Mouse (Mus musculus) CH12.LX (cell line): ENCODE measurements at regions not wholly inside any gene's neighbourhood (a gene's known extent, or its start where the extent isn't known, plus 50 kb on each side); places are given as distances from the start of the nearest gene placed in this dataset.

Experiments used
- DNase-seq: peaks from one replicate; pipeline ENCODE4 v3.0.0-alpha.2; 2013; ENCODE audit errors: extremely low read depth
- H3K27ac ChIP-seq: 2 replicates; pipeline ENCODE4 v1.5.1; 2012; ENCODE audit warnings: low read depth, mild to moderate bottlenecking, control low read depth, moderate library complexity; ENCODE audit not compliant: insufficient read depth
- H3K27me3 ChIP-seq: replicated peaks from 2 replicates; pipeline ENCODE3; 2012; ENCODE audit warnings: inconsistent platforms
- H3K36me3 ChIP-seq, 2 experiments: replicated peaks in 1 of 2; 2 replicates each; pipeline versions ENCODE3 to v1.6.1; 2012; ENCODE audit warnings: inconsistent platforms in 1 of 2, low read length in 1 of 2, mild to moderate bottlenecking in 1 of 2, mixed read lengths in 1 of 2, moderate library complexity in 1 of 2; ENCODE audit not compliant: control insufficient read depth in 1 of 2, insufficient read depth in 1 of 2
- H3K4me1 ChIP-seq, 2 experiments: 2 replicates each; pipeline ENCODE4 v1.6.1; 2012; ENCODE audit warnings: inconsistent platforms in 1 of 2, moderate library complexity in 1 of 2; ENCODE audit not compliant: insufficient read depth in 2 of 2, control insufficient read depth in 1 of 2
- H3K4me2 ChIP-seq: 2 replicates; pipeline ENCODE4 v1.6.1; 2012; ENCODE audit warnings: low read depth, mild to moderate bottlenecking, control low read depth; ENCODE audit not compliant: poor library complexity, insufficient read depth, severe bottlenecking
- H3K4me3 ChIP-seq, 3 experiments: fragments of 150-350 bp in 1 of 3; sonication (generic) in 1 of 3; replicated peaks in 1 of 3; 2 replicates each; pipeline versions ENCODE3 to v1.5.1; 2011 to 2012; ENCODE audit warnings: low read depth in 2 of 3, low read length in 2 of 3, mild to moderate bottlenecking in 2 of 3, moderate library complexity in 2 of 3, control low read depth in 1 of 3, improper control_type of control experiment in 1 of 3, inconsistent platforms in 1 of 3, mixed read lengths in 1 of 3; ENCODE audit not compliant: poor library complexity in 1 of 3
- H3K79me2 ChIP-seq: replicated peaks from 2 replicates; pipeline ENCODE4 v1.6.1; 2012; ENCODE audit warnings: mild to moderate bottlenecking, moderate library complexity; ENCODE audit not compliant: control insufficient read depth, poor library complexity, insufficient read depth, severe bottlenecking; ENCODE audit errors: extremely low read depth
- H3K9ac ChIP-seq: 2 replicates; pipeline ENCODE4 v1.6.1; 2012; ENCODE audit warnings: low read depth, mild to moderate bottlenecking, control low read depth, moderate library complexity; ENCODE audit not compliant: insufficient read depth
- H3K9me3 ChIP-seq: replicated peaks from 2 replicates; pipeline ENCODE3; 2012; ENCODE audit warnings: low read length, inconsistent platforms, mixed read lengths
- CHD1 ChIP-seq: IDR thresholded peaks from 2 replicates; pipeline ENCODE4 v1.6.1; 2012; ENCODE audit warnings: low read depth, low read length, improper control_type of control experiment, inconsistent platforms
- E2F4 ChIP-seq: IDR thresholded peaks from 2 replicates; pipeline ENCODE4 v1.6.1; 2011; ENCODE audit warnings: low read depth, low read length, improper control_type of control experiment; ENCODE audit not compliant: insufficient replicate concordance
- JUN ChIP-seq: IDR thresholded peaks from 2 replicates; pipeline ENCODE4 v1.6.1; 2011; ENCODE audit warnings: low read depth, mild to moderate bottlenecking, low read length, improper control_type of control experiment, moderate library complexity; ENCODE audit not compliant: insufficient read depth
- JUND ChIP-seq: conservative IDR thresholded peaks from 2 replicates; pipeline ENCODE4 v1.6.1; 2011; ENCODE audit warnings: low read depth, low read length, improper control_type of control experiment
- MAFK ChIP-seq: IDR thresholded peaks from 2 replicates; pipeline ENCODE4 v1.6.1; 2011; ENCODE audit warnings: low read length, improper control_type of control experiment; ENCODE audit not compliant: insufficient replicate concordance
- POLR2A ChIP-seq: IDR thresholded peaks from 2 replicates; pipeline ENCODE4 v1.6.1; 2011; ENCODE audit warnings: low read depth, mild to moderate bottlenecking, improper control_type of control experiment, low read length
- POLR2AphosphoS2 ChIP-seq: IDR thresholded peaks from 2 replicates; pipeline ENCODE4 v1.6.1; 2011; ENCODE audit warnings: low read depth, low read length, improper control_type of control experiment
- RAD21 ChIP-seq: IDR thresholded peaks from 2 replicates; pipeline ENCODE4 v1.6.1; 2011; ENCODE audit warnings: low read depth, mild to moderate bottlenecking, low read length, improper control_type of control experiment, moderate library complexity
- SMC3 ChIP-seq: IDR thresholded peaks from 2 replicates; pipeline ENCODE4 v1.6.1; 2011; ENCODE audit warnings: low read depth, low read length, improper control_type of control experiment
- ZKSCAN1 ChIP-seq: IDR thresholded peaks from 2 replicates; pipeline ENCODE4 v1.6.1; 2012; ENCODE audit warnings: low read depth, inconsistent platforms, low read length, improper control_type of control experiment, borderline replicate concordance
- ZNF384 ChIP-seq: IDR thresholded peaks from 2 replicates; pipeline ENCODE4 v1.6.1; 2012; ENCODE audit warnings: low read depth, low read length, improper control_type of control experiment, inconsistent platforms
- dilution Hi-C: fragments of 300-500 bp; cut with MboI; formaldehyde crosslinking; loops from 2 replicates; pipeline ENCODE4 v1.14.3; 2020; ENCODE audit warnings: low sequenced_read_pairs; ENCODE audit not compliant: extremely low pct_unique_long_range_greater_than_20kb, extremely low pct_ligation_motif_present
- in situ Hi-C: fragments of 300-500 bp; cut with MboI; formaldehyde crosslinking; loops from 3 replicates; pipeline ENCODE4 v1.14.3; 2019; ENCODE audit warnings: low sequenced_read_pairs, low pct_ligation_motif_present, low pct_unique_long_range_greater_than_20kb, mixed read lengths

DNA sequence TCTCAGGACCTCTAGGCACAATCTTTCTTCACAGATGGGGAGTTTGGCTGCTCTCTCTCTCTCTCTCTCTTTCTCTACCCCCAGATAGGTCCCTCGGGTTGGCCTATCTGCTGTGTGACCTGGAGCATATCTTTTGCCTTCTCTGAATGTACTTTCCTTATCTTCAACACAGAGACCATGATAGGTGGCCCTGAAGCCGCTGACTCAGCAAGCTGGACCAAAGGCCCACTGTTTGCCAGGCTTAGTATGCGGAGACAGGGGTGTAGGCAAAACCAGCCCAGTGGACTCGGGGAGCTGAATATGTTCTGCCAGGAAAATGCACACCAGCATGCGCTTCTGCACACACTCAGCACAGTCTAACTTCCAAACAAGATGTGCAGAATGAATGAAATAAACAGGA, 150.7 kb upstream of the Rybp start:
- H3K4me1 ChIP-seq, result peaks cover 7 to 44% of the 10 kb centered on the region in 2 experiments
- no peaks in the 10 kb centered on the region for H3K27me3 ChIP-seq
- no peaks in the 10 kb centered on the region for H3K36me3 ChIP-seq
- no peaks in the 10 kb centered on the region for H3K79me2 ChIP-seq
- H3K9me3 ChIP-seq, result peaks cover 9% of the 10 kb centered on the region
- peak; percentile 79 for TF ChIP-seq MAFK
- TF ChIP-seq POLR2AphosphoS2, result no peak
- TF ChIP-seq, all 38 proteins: peak for 1
- dilution Hi-C loops, result no loop called here
- Histone ChIP-seq H3K4me2 (peak overlapping the region; percentile 68), H3K9ac (no peak overlapping the region), H3K27ac (no peak overlapping the region), H3K4me3 (peak overlapping the region in 1 of 3 experiments; percentile 29)
- in situ Hi-C loops, result no loop called here
- DNase-seq, result no peak

GRCm38 (mm10) chr6:100436507-100436906, 149.2 kb upstream of the Rybp start:
- no peak overlapping the region for H3K27ac ChIP-seq
- no peak for TF ChIP-seq ZNF384
- TF ChIP-seq POLR2AphosphoS2, result no peak
- TF ChIP-seq JUN, result no peak
- no peak for TF ChIP-seq JUND
- no peak for TF ChIP-seq SMC3
- no peak for TF ChIP-seq ZKSCAN1
- no peak for TF ChIP-seq CHD1
- TF ChIP-seq RAD21, result no peak
- no peak for TF ChIP-seq POLR2A
- TF ChIP-seq E2F4, result no peak
- dilution Hi-C loops (no loop called here), in situ Hi-C loops (no loop called here)
- no peaks in the 10 kb centered on the region for H3K27me3 ChIP-seq
- peaks cover 7 to 44% of the 10 kb centered on the region in 2 experiments for H3K4me1 ChIP-seq
- no peak for DNase-seq
- H3K4me2 ChIP-seq, result no peak overlapping the region
- peaks cover 9% of the 10 kb centered on the region for H3K9me3 ChIP-seq
- no peak overlapping the region for H3K9ac ChIP-seq
- no peaks in the 10 kb centered on the region for H3K79me2 ChIP-seq
- no peak overlapping the region for H3K4me3 ChIP-seq
- H3K36me3 ChIP-seq, result no peaks in the 10 kb centered on the region

- dilution Hi-C loops (no loop called here), in situ Hi-C loops (no loop called here)
- Histone ChIP-seq H3K27me3 (no peaks in the 10 kb centered on the region), H3K36me3 (no peaks in the 10 kb centered on the region), H3K4me1 (peaks cover 7 to 44% of the 10 kb centered on the region in 2 experiments), H3K9me3 (peaks cover 9% of the 10 kb centered on the region), H3K27ac (no peak overlapping the region), H3K9ac (no peak overlapping the region), H3K79me2 (no peaks in the 10 kb centered on the region), H3K4me2 (no peak overlapping the region), H3K4me3 (no peak overlapping the region)
- no peak for TF ChIP-seq E2F4
- no peak for DNase-seq
These were observed 147.9 kb upstream of the Rybp start for GRCm38 (mm10) chr6:100435222-100435621.
